Mouse (Mus musculus): ENCODE measurements around the gene Srgap2. TPM values are rescaled to one million over a fixed set of nuclear protein-coding genes. Genes with fewer than 3 reads are reported as not detected.
A peak's percentile ranks its signal among the peaks of the same experiment; 100 is the strongest.

The Srgap2 gene
- polyA plus RNA-seq, 1 experiment from 2014 or later, result 15.3 TPM

- H3K36me3 ChIP-seq (ENCODE audit: control insufficient read depth, insufficient read depth, low read length), result peaks cover 25% of the 10 kb centered on the region
- no peaks in the 10 kb centered on the region for H3K9me3 ChIP-seq (replicated peaks; ENCODE audit: control insufficient read depth, low read length)
- WGBS, result 24% methylated on average over 2 of the region's 2 CpGs
- H3K27ac ChIP-seq (ENCODE audit: low read depth, low read length), result peak overlapping the region; percentile 89
- H3K9ac ChIP-seq (ENCODE audit: low read length), result no peak overlapping the region
- no peaks in the 10 kb centered on the region for H3K27me3 ChIP-seq (replicated peaks; ENCODE audit: control insufficient read depth, insufficient read depth, low read length)
- H3K4me3 ChIP-seq (ENCODE audit: low read depth, low read length), result no peak overlapping the region
- DNase-seq (ENCODE audit: low spot score), result peak; percentile 96
- no peak overlapping the region for H3K4me2 ChIP-seq (ENCODE audit: low read length)
- ATAC-seq, result peak; percentile 99
- H3K4me1 ChIP-seq (ENCODE audit: control insufficient read depth, insufficient read depth, low read length), result peaks cover 15% of the 10 kb centered on the region
Observed at GRCm38 (mm10) chr1:131351436-131351835, 175.7 kb downstream of the Srgap2 start.

GRCm38 (mm10) chr1:131349993-131350510, 177.1 kb downstream of the Srgap2 start:
- H3K27me3 ChIP-seq (replicated peaks; ENCODE audit: control insufficient read depth, insufficient read depth, low read length), result no peaks in the 10 kb centered on the region
- H3K27ac ChIP-seq (ENCODE audit: low read depth, low read length), result no peak overlapping the region
- H3K4me3 ChIP-seq (ENCODE audit: low read depth, low read length), result no peak overlapping the region
- DNase-seq (ENCODE audit: low spot score) (no peak), ATAC-seq (no peak)
- H3K4me2 ChIP-seq (ENCODE audit: low read length), result no peak overlapping the region
- no peaks in the 10 kb centered on the region for H3K9me3 ChIP-seq (replicated peaks; ENCODE audit: control insufficient read depth, low read length)
- 81% methylated on average over 1 of the region's 1 CpGs for WGBS
- peaks cover 15% of the 10 kb centered on the region for H3K4me1 ChIP-seq (ENCODE audit: control insufficient read depth, insufficient read depth, low read length)
- peaks cover 24% of the 10 kb centered on the region for H3K36me3 ChIP-seq (ENCODE audit: control insufficient read depth, insufficient read depth, low read length)
- H3K9ac ChIP-seq (ENCODE audit: low read length), result no peak overlapping the region

GRCm38 (mm10) chr1:131347708-131348107, 179.4 kb downstream of the Srgap2 start:
- no peaks in the 10 kb centered on the region for H3K9me3 ChIP-seq (replicated peaks; ENCODE audit: control insufficient read depth, low read length)
- H3K27ac ChIP-seq (ENCODE audit: low read depth, low read length), result no peak overlapping the region
- WGBS, result 95% methylated on average over 2 of the region's 2 CpGs

GRCm38 (mm10) chr1:131346916-131347555, 180.1 kb downstream of the Srgap2 start:
- WGBS, result 76% methylated on average over 1 of the region's 1 CpGs
- Histone ChIP-seq H3K27me3 (replicated peaks; ENCODE audit: control insufficient read depth, insufficient read depth, low read length) (no peaks in the 10 kb centered on the region), H3K9me3 (replicated peaks; ENCODE audit: control insufficient read depth, low read length) (no peaks in the 10 kb centered on the region), H3K4me1 (ENCODE audit: control insufficient read depth, insufficient read depth, low read length) (peaks cover 10% of the 10 kb centered on the region), H3K4me3 (ENCODE audit: low read depth, low read length) (no peak overlapping the region), H3K36me3 (ENCODE audit: control insufficient read depth, insufficient read depth, low read length) (peaks cover 25% of the 10 kb centered on the region), H3K4me2 (ENCODE audit: low read length) (no peak overlapping the region), H3K9ac (ENCODE audit: low read length) (no peak overlapping the region), H3K27ac (ENCODE audit: low read depth, low read length) (no peak overlapping the region)
- DNase-seq (ENCODE audit: low spot score) (peak; percentile 5), ATAC-seq (no peak)

More at GRCm38 (mm10) chr1:131347708-131348107, 179.4 kb downstream of the Srgap2 start:
- Histone ChIP-seq H3K4me1 (ENCODE audit: control insufficient read depth, insufficient read depth, low read length) (peaks cover 15% of the 10 kb centered on the region), H3K27me3 (replicated peaks; ENCODE audit: control insufficient read depth, insufficient read depth, low read length) (no peaks in the 10 kb centered on the region), H3K4me2 (ENCODE audit: low read length) (no peak overlapping the region), H3K4me3 (ENCODE audit: low read depth, low read length) (no peak overlapping the region), H3K36me3 (ENCODE audit: control insufficient read depth, insufficient read depth, low read length) (peaks cover 25% of the 10 kb centered on the region), H3K9ac (ENCODE audit: low read length) (no peak overlapping the region)
- DNase-seq (ENCODE audit: low spot score) (no peak), ATAC-seq (no peak)

GRCm38 (mm10) chr1:131345422-131346419, 181.4 kb downstream of the Srgap2 start:
- H3K9ac ChIP-seq (ENCODE audit: low read length), result no peak overlapping the region
- no peaks in the 10 kb centered on the region for H3K27me3 ChIP-seq (replicated peaks; ENCODE audit: control insufficient read depth, insufficient read depth, low read length)
- no peak for ATAC-seq
- peaks cover 5% of the 10 kb centered on the region for H3K4me1 ChIP-seq (ENCODE audit: control insufficient read depth, insufficient read depth, low read length)
- H3K36me3 ChIP-seq (ENCODE audit: control insufficient read depth, insufficient read depth, low read length), result peaks cover 25% of the 10 kb centered on the region
- no peak for DNase-seq (ENCODE audit: low spot score)
- no peak overlapping the region for H3K27ac ChIP-seq (ENCODE audit: low read depth, low read length)
- H3K4me2 ChIP-seq (ENCODE audit: low read length), result no peak overlapping the region
- WGBS, result 86% methylated on average over 5 of the region's 5 CpGs
- no peaks in the 10 kb centered on the region for H3K9me3 ChIP-seq (replicated peaks; ENCODE audit: control insufficient read depth, low read length)
- no peak overlapping the region for H3K4me3 ChIP-seq (ENCODE audit: low read depth, low read length)

- WGBS, result 88% methylated on average over 2 of the region's 2 CpGs
- Histone ChIP-seq H3K4me1 (ENCODE audit: control insufficient read depth, insufficient read depth, low read length) (peaks cover 2% of the 10 kb centered on the region; the same call in 1 of the 2 replicates), H3K4me2 (ENCODE audit: low read length) (no peak overlapping the region)
Observed at GRCm38 (mm10) chr1:131344691-131345090, 182.5 kb downstream of the Srgap2 start.

GRCm38 (mm10) chr1:131336017-131336416, 191.1 kb downstream of the Srgap2 start:
- H3K9ac ChIP-seq (ENCODE audit: low read length), result no peak overlapping the region
- WGBS, result 74% methylated on average over 5 of the region's 5 CpGs

More at GRCm38 (mm10) chr1:131344691-131345090, 182.5 kb downstream of the Srgap2 start:
- peaks cover 25% of the 10 kb centered on the region for H3K36me3 ChIP-seq (ENCODE audit: control insufficient read depth, insufficient read depth, low read length)
- DNase-seq (ENCODE audit: low spot score) (no peak), ATAC-seq (no peak)
- no peaks in the 10 kb centered on the region for H3K9me3 ChIP-seq (replicated peaks; ENCODE audit: control insufficient read depth, low read length)
- H3K27me3 ChIP-seq (replicated peaks; ENCODE audit: control insufficient read depth, insufficient read depth, low read length), result no peaks in the 10 kb centered on the region
- no peak overlapping the region for H3K4me3 ChIP-seq (ENCODE audit: low read depth, low read length)
- no peak overlapping the region for H3K27ac ChIP-seq (ENCODE audit: low read depth, low read length)
- no peak overlapping the region for H3K9ac ChIP-seq (ENCODE audit: low read length)

GRCm38 (mm10) chr1:131335604-131336003, 191.5 kb downstream of the Srgap2 start:
- Histone ChIP-seq H3K4me1 (ENCODE audit: control insufficient read depth, insufficient read depth, low read length) (peaks cover 6% of the 10 kb centered on the region; the same call in 1 of the 2 replicates), H3K4me2 (ENCODE audit: low read length) (no peak overlapping the region), H3K36me3 (ENCODE audit: control insufficient read depth, insufficient read depth, low read length) (peaks cover 25% of the 10 kb centered on the region), H3K9me3 (replicated peaks; ENCODE audit: control insufficient read depth, low read length) (no peaks in the 10 kb centered on the region), H3K27ac (ENCODE audit: low read depth, low read length) (peak overlapping the region; percentile 11; the same call in 1 of the 2 replicates), H3K9ac (ENCODE audit: low read length) (no peak overlapping the region), H3K27me3 (replicated peaks; ENCODE audit: control insufficient read depth, insufficient read depth, low read length) (no peaks in the 10 kb centered on the region), H3K4me3 (ENCODE audit: low read depth, low read length) (no peak overlapping the region)
- DNase-seq (ENCODE audit: low spot score) (peak; percentile 34), ATAC-seq (no peak)
- 40% methylated on average over 3 of the region's 3 CpGs for WGBS

More at GRCm38 (mm10) chr1:131336017-131336416, 191.1 kb downstream of the Srgap2 start:
- Histone ChIP-seq H3K4me3 (ENCODE audit: low read depth, low read length) (no peak overlapping the region), H3K4me1 (ENCODE audit: control insufficient read depth, insufficient read depth, low read length) (peaks cover 6% of the 10 kb centered on the region; the same call in 1 of the 2 replicates), H3K27ac (ENCODE audit: low read depth, low read length) (peak overlapping the region; percentile 11; the same call in 1 of the 2 replicates), H3K4me2 (ENCODE audit: low read length) (no peak overlapping the region), H3K9me3 (replicated peaks; ENCODE audit: control insufficient read depth, low read length) (no peaks in the 10 kb centered on the region), H3K27me3 (replicated peaks; ENCODE audit: control insufficient read depth, insufficient read depth, low read length) (no peaks in the 10 kb centered on the region), H3K36me3 (ENCODE audit: control insufficient read depth, insufficient read depth, low read length) (peaks cover 23% of the 10 kb centered on the region)
- ATAC-seq (no peak), DNase-seq (ENCODE audit: low spot score) (no peak)

All from forebrain, embryonic 14.5 days (tissue).